Mouse (Mus musculus) 416B (cell line): ENCODE data around the gene H2al2a.

Experiments
- DNase-seq: peaks from one replicate; pipeline ENCODE4 v3.0.0; 2011; ENCODE audit warnings: low read depth

Gene H2al2a

GRCm38 (mm10) chr2:17996858-17997257, at the start of gene H2al2a:
H2al2a (minus strand) TSS chr2:17996958.
- no peak for DNase-seq

DNA sequence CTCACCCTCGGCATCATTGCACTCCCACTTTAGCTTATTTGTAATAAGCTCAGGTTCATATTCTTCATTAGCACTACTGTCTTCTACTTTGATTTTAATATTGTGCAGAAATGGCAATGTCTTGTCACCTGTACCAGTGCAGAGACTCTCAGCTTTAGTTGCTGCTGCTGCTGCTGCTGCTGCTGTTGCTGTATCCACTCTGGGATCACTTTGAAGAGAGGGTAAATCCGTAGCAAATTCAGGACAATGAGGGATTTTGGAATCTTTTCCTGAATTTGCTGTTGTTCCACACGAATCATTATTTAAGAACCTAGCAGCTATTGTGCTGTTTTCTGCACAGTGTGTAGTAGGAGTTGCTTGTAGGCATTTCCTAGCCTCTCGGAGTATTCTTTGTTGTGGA, 49.4 kb upstream of the H2al2a start:
- no peak for DNase-seq

DNA sequence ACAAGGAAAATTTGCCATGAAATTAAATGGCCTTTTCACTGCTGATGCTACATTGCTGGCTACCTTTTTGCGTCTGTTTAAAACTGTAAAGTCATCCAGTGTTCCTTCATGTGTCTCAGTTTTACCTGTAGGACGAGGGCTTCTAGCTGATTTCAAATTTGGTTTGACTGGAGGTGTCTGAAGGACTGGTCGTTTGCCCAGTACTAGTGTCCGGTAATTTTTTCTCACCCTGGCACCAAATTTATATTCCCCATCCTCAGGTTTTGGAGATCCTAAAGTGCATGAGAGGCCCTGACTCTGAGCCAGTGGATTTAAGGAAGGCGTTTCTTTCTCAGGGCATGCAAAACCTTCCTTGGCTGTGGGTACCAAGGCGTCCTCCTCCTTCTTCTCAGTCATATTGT, 49.0 kb upstream of the H2al2a start:
- DNase-seq: no peak

DNA sequence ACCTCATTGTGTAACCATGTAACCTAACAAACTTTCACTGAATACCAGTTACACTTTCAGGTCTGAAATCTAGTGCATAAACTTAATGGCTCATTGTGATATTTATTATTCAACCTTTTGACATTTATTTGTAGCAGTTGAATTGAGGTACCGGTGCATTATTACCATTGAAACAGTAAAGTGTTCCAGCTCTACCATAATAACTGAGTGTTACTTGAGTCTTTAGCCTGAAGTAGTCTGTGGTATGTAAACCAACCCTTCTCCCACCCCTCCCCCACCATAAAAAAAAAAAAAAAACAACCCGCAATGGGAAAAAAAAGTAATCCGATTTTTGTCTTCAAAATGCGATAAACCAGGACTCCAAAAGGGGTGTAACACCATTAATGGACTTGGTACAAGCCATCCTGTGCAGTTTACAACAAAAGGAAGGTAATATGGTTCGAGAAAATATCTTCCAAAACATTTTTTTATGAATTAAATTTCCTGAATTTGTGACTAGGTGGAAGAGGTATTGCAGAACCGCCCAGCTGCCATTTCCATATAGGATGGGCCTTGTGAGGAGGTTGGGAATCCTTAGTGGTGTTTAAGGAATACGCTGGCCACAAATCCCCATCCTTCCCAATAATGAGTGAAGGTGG, 48.5 kb upstream of the H2al2a start:
- no peak for DNase-seq

- DNase-seq: no peak
Observed at GRCm38 (mm10) chr2:18041199-18041885, 44.6 kb upstream of the H2al2a start.

- DNase-seq: no peak
Observed at GRCm38 (mm10) chr2:18040347-18041160, 43.8 kb upstream of the H2al2a start.

GRCm38 (mm10) chr2:18039566-18040290, 43.0 kb upstream of the H2al2a start:
- no peak for DNase-seq

GRCm38 (mm10) chr2:18038895-18039371, 42.2 kb upstream of the H2al2a start:
- no peak for DNase-seq

DNA sequence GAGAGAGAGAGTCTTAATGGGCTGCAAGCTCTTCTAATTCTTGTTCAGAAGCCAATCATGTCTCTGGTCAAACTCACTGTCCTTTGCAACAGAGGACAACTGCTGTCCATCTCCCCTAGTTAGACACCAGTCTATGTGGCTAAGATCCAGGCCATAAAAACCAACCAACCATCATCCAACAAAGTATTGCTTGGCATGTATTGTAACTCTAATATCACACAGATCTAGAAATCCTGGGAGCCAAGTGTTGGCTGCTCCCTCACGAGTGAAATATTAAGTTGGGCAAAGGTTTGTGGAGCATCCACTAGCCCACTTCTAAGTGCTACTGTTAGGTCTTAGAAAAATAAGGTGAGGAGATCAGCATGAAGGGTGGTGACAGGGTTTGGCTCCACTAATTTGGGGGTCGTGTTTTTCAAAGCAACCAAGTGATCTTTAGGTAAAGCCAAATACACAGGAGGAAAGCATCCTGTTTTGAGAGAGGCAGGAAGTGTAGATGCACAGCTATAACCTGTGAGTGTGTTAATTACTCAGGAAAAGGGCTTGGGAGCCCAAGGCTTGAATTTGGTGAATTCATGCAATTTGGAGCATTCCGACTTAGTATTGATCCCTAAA, 41.5 kb upstream of the H2al2a start:
- DNase-seq: no peak

DNA sequence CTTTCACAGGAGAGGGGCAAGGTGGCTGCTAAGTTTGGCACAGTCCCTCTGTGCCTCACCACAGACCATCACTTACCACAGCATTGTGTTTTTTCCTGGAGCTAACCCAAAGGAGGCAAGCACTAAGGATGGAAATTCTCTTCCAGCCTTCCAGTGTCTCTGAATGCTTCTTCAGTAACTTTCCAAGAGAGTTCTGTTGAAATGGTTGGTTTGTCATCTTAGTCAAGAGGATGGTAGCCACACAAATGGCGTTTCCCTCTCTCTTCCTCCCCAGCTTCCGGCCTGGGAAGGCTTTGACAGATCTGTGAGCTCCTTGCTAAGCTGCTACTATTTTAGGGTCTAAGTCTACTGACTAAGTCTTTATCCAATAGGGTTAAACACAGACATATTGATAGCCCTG, 40.7 kb upstream of the H2al2a start, which contains the start of gene A930004D18Rik:
Gene A930004D18Rik (minus strand): TSS at position 247 of the 400 bp plus-strand sequence.
- DNase-seq: no peak

DNA sequence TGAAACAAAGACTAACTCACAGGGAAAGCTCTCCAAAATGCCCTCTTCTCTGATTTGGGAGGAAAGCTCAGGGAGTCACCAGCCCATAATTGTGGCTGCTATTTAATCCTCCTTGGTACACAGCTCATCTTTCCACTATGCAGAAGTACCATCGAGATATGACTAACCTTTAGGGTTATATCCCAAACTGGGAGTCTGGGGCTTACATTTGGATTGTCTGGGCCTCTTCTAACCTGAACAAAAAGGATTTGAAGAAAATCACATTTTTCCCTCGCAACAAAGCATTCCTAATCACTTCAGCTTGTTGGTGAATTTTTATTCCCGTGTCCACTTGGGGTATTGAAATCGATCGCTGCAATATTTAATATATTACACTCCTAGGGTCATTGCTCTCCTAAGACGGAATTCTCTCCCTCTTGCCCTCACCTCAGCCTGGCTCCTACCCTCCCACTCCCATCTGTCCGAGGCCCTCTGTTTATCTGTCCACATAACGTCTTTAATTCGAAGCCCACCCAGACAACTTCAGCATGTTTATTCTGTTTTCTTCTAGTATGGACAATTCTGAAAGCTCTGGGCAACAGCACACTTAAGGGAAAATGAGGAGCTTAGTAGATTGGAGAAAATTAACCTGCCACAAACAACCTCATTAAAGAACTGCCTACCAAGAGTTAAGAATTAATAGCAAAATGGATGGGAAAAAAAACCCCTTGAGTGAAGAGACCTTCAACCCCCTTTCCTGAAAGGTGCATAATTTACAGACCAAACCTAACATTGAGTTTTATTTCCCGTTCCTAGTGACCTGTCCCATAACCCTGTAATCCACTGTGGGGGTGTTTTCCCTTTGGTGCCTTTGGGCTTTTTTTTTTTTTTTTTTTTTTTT, 37.9 kb upstream of the H2al2a start:
- DNase-seq: no peak

DNA sequence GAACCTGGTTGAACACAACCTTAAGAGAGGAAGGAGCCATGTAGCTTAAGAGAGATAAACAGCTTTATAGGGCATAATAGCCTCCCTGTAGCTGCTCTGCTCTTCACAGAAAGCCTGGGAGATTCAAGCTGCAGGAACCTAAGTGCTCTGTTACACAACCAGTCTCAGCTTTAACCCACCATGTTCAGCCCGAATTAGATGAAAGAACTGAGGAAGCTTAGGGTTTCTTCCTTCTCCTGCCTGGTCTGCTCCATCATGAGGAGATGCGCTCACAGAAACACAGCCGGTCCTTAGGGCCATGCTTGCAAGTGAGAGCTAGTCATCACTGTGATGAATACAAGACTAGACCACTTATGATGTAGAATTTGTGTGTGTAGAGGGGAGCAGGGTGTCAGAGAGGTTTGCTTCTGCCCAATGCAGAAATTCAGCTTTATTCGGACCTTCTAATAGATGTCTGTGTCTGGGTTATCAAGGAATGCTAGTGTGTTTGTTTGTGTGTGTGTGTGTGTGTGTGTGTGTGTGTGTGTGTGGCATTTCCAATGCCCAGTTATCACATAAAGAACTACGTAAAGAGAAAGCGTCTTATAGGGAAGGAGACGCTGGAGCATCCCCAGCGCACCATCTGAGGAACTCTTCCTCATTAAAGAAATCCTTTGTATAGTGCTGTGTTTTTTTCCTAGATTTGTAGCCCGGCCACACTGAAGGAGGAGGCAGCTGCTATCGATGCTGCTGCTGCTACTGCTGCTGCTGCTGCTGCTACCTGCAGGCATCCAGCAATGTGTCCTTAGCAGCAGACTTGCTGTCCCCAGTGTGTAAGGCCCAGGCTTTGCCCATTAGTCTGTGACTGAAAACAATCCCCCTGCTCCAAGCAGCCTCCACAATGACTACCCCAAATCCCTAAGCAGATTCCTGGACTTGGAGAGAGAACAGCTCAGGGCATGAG, 36.7 kb upstream of the H2al2a start:
- DNase-seq: no peak

DNA sequence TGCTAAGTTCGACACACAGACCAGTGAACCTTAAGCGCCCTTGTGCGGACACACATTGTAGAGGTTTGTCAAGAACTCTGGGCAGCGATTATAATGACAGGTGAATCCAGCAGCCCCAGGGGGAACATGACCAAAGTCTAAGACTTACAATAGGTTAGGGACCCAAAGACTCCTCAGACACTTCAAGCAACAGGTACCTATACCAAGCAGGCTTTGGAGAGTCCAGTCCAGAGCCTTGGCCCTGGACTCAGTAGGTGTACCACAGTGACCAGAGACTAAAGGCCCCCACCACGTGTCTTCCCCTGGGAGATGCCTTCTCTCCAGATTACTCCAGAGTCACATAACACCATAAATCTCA, 35.8 kb upstream of the H2al2a start:
- DNase-seq: no peak

- DNase-seq: no peak
Observed at GRCm38 (mm10) chr2:18031831-18032537, 35.2 kb upstream of the H2al2a start.

DNA sequence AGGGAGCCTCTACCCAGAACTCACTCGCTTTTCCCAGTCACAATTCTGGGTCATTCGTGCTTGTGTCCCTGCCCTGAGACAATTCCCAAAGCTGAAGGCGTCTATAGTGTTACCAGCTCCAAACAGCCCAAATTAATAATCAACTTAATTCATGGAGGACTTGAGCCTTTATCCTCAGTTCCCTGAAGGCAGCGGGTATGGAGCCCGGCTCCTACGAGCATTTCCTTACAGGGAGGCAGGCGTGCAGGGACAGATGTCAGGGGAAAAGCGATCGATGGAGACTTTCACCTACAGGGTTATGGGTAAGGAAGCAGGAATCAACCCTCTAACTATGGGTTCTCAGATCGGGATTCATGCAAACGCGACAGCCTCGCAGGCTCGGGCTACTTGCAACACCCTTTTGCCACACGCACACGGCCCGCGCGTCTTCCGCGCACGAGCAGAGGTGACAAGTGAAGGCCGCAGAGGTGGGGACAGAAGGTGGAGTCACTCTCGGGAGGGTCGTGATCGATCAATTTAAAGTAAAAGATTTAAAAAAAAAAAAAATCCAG, 34.6 kb upstream of the H2al2a start:
- no peak for DNase-seq

DNA sequence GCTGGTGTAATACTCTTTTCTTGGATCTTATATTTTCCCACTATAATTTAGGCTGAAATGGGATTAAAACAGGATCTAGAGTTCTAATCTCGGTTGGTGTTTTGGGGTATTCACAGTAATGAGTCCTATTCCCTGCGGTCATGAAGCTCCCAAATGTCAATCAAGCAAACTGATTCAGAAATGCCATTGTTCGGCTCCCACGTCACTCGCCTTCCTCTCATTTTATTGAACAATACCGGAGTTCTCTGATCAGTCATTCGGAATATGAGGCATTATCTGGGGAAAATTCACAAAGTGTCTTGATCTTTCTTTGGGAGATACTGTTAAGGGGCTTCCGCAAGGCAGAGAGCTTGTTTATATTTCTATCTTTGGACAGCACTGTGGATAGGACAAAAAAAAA, 33.8 kb upstream of the H2al2a start:
- DNase-seq: no peak

DNA sequence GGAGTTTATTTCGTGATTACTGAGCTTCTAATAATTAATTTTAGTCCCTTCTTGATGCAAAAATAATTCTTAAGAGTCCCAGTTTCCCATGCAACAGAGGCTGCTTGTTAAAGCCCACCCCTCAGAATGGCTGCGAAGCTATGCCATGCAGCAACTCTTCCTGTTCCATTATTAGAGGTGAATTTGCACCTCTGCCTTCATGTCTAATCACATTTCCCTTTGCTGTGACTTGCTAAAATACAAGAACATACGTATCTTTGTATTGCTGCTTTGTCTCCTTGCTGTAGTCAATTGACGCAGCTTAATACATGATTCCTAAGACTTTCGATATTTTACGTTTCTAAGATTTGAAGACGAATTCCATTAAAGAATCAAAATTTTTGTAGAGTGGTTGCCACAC, 32.9 kb upstream of the H2al2a start:
- DNase-seq: no peak

DNA sequence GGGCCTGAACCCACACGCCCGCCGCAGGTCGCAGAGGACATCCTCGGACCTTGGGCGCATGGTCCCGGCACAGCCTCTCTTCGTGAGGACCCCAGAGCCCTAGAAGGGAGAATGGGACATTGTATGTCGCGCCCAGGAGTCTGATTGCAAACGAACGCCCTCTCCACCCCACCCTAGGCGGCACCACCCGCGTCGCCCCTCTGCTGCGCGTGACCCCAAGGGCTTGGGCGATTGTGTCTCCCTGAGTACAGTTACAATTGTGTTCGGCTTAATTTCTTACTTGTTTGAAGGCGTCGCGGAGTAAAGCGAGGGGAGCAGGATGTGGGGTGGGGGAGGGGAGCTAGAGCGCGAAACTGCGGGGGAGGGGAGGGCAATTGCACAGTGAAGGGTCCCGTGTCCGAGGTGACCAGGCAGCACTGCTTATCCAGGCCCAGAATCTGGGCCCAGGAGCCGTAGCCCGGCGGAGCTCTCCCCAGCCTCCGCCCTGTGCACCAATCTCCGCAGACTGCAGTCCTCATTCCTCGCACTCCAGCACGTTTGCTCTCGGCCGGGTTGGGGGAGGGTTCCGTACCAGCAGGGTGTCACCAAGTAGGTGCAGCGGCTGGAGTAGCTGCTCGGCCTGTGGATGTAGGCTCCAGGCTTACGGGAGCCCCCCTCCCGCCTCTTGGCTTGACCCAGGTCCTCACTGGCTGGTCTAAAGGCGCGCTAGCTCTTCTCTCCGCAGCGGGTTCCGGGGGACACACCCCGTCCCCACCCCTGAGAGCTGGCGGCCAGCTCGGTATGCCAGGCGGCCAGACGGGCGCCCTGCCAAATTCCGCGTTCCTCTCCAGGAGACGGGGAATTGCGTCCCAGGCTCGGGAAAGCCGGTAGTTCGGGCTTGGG, 31.6 kb upstream of the H2al2a start:
- DNase-seq: peak; percentile 90
